12 mouse cellular contexts compared by ENCODE assay signal in the genomic region with DNA sequence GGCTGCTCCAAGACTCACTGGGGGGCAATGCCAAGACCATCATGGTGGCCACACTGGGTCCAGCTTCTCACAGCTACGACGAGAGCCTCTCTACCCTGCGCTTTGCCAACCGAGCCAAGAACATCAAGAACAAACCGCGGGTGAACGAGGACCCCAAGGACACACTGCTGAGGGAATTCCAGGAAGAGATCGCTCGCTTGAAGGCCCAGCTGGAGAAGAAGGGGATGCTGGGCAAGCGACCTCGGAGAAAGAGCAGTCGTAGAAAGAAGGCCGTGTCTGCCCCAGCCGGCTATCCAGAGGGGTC. TPM values are rescaled to one million over a fixed set of nuclear protein-coding genes. Genes with fewer than 3 reads are reported as not detected.
DNase-seq lines count a peak whose midpoint lies in the region; ATAC-seq and TF ChIP-seq lines count a peak whose summit lies in the region.
"Had no signal": no experiment of that assay in that cellular context is flagged by ENCODE, and none has a peak within 500 bp of the region (broad histone marks: within the 10 kb centered on the region; RNA-seq: fewer than 3 reads in every experiment).

No protein-coding gene starts in this region.

- WGBS in intestine, postnatal 0 days, result 96% methylated on average over 14 of the region's 14 CpGs
- WGBS in intestine, embryonic 16.5 days, result 96% methylated on average over 14 of the region's 14 CpGs
- WGBS in embryonic facial prominence, embryonic 15.5 days, result 94% methylated on average over 14 of the region's 14 CpGs
- WGBS in hindbrain, embryonic 14.5 days, result 97% methylated on average over 14 of the region's 14 CpGs
- WGBS in midbrain, embryonic 16.5 days, result 97% methylated on average over 14 of the region's 14 CpGs

- H3K4me3 ChIP-seq in intestine, postnatal 0 days (ENCODE audit: low read depth, low read length), result no peak overlapping the region
- no peak overlapping the region for H3K4me3 ChIP-seq in intestine, embryonic 16.5 days (ENCODE audit: low read length)
- H3K4me3 ChIP-seq in embryonic facial prominence, embryonic 15.5 days (replicated peaks), result peak overlapping the region; percentile 82; the same call in 1 of the 2 replicates
- peak overlapping the region; percentile 60 for H3K4me3 ChIP-seq in hindbrain, embryonic 14.5 days (replicated peaks; ENCODE audit: low read length)
- H3K4me3 ChIP-seq in midbrain, embryonic 16.5 days (ENCODE audit: low read depth, low read length), result peak overlapping the region; percentile 82

- ATAC-seq in intestine, postnatal 0 days, result no peak
- ATAC-seq in intestine, embryonic 16.5 days, result no peak
- ATAC-seq in embryonic facial prominence, embryonic 15.5 days (ENCODE audit: insufficient number of reproducible peaks, low FRiP score, low TSS enrichment, low read depth), result no peak
- ATAC-seq in hindbrain, embryonic 14.5 days (ENCODE audit: low FRiP score), result no peak
- ATAC-seq in midbrain, embryonic 16.5 days, result no peak
- ATAC-seq in megakaryocyte, adult 5-6 weeks (ENCODE audit: poor library complexity, severe bottlenecking), result no peak
- ATAC-seq: CD4-positive, CD25-positive, alpha-beta regulatory T cell, adult 4 months had no signal

- H3K27ac ChIP-seq in intestine, postnatal 0 days (ENCODE audit: low read depth, low read length), result peak overlapping the region; percentile 41
- no peak overlapping the region for H3K27ac ChIP-seq in intestine, embryonic 16.5 days (ENCODE audit: low read length)
- no peak overlapping the region for H3K27ac ChIP-seq in embryonic facial prominence, embryonic 15.5 days (replicated peaks)
- no peak overlapping the region for H3K27ac ChIP-seq in hindbrain, embryonic 14.5 days
- no peak overlapping the region for H3K27ac ChIP-seq in midbrain, embryonic 16.5 days (ENCODE audit: low read length)

- no peaks in the 10 kb centered on the region for H3K36me3 ChIP-seq in intestine, postnatal 0 days (ENCODE audit: control insufficient read depth, insufficient read depth)
- H3K36me3 ChIP-seq in intestine, embryonic 16.5 days (ENCODE audit: control insufficient read depth, insufficient read depth, low read length), result no peaks in the 10 kb centered on the region; the same call in 1 of the 2 replicates
- H3K36me3 ChIP-seq in embryonic facial prominence, embryonic 15.5 days, result peaks cover 20% of the 10 kb centered on the region
- H3K36me3 ChIP-seq in hindbrain, embryonic 14.5 days (replicated peaks; ENCODE audit: control insufficient read depth, insufficient read depth), result peaks cover 15% of the 10 kb centered on the region
- peaks cover 11% of the 10 kb centered on the region for H3K36me3 ChIP-seq in midbrain, embryonic 16.5 days (ENCODE audit: control insufficient read depth, insufficient read depth, low read length)

- no peak for DNase-seq in hindbrain, embryonic 14.5 days (ENCODE audit: low spot score)
- no peak for DNase-seq in heart, adult 18-20 months
- no peak for DNase-seq in left cerebral cortex, adult 8-10 months (ENCODE audit: low spot score in 2 of 2)
- DNase-seq: cerebellum, postnatal 25 days; gastrocnemius, postnatal 25 days; kidney, adult 18-20 months had no signal

- no peak overlapping the region; the same call in 1 of the 2 replicates for H3K4me2 ChIP-seq in intestine, postnatal 0 days (replicated peaks; ENCODE audit: low read depth)
- no peak overlapping the region for H3K4me2 ChIP-seq in intestine, embryonic 16.5 days (ENCODE audit: low read depth, low read length)
- no peak overlapping the region for H3K4me2 ChIP-seq in embryonic facial prominence, embryonic 15.5 days (replicated peaks)
- H3K4me2 ChIP-seq in hindbrain, embryonic 14.5 days (replicated peaks), result peak overlapping the region; percentile 92
- peak overlapping the region; percentile 76 for H3K4me2 ChIP-seq in midbrain, embryonic 16.5 days (ENCODE audit: low read length)

- no peaks in the 10 kb centered on the region for H3K9me3 ChIP-seq in intestine, postnatal 0 days (ENCODE audit: control insufficient read depth)
- no peaks in the 10 kb centered on the region for H3K9me3 ChIP-seq in intestine, embryonic 16.5 days (ENCODE audit: control insufficient read depth, low read length)
- no peaks in the 10 kb centered on the region for H3K9me3 ChIP-seq in embryonic facial prominence, embryonic 15.5 days (replicated peaks)
- H3K9me3 ChIP-seq in hindbrain, embryonic 14.5 days (ENCODE audit: control insufficient read depth, low read length), result no peaks in the 10 kb centered on the region
- no peaks in the 10 kb centered on the region; the same call in 1 of the 2 replicates for H3K9me3 ChIP-seq in midbrain, embryonic 16.5 days (replicated peaks; ENCODE audit: control insufficient read depth, low read length, poor library complexity, severe bottlenecking)

- H3K4me1 ChIP-seq in intestine, postnatal 0 days (replicated peaks; ENCODE audit: control insufficient read depth, insufficient read depth, low read length), result no peaks in the 10 kb centered on the region; the same call in 1 of the 2 replicates
- peaks cover 14% of the 10 kb centered on the region for H3K4me1 ChIP-seq in intestine, embryonic 16.5 days (ENCODE audit: control insufficient read depth, insufficient read depth, low read length)
- peaks cover 56% of the 10 kb centered on the region for H3K4me1 ChIP-seq in embryonic facial prominence, embryonic 15.5 days
- H3K4me1 ChIP-seq in hindbrain, embryonic 14.5 days (replicated peaks; ENCODE audit: control insufficient read depth, insufficient read depth, low read length), result peaks cover 56% of the 10 kb centered on the region
- H3K4me1 ChIP-seq in midbrain, embryonic 16.5 days (ENCODE audit: control insufficient read depth, insufficient read depth, low read length), result peaks cover 55% of the 10 kb centered on the region

- no peaks in the 10 kb centered on the region for H3K27me3 ChIP-seq in intestine, postnatal 0 days (replicated peaks; ENCODE audit: control insufficient read depth, insufficient read depth, low read length)
- no peaks in the 10 kb centered on the region for H3K27me3 ChIP-seq in intestine, embryonic 16.5 days (replicated peaks; ENCODE audit: control insufficient read depth, insufficient read depth, low read length)
- no peaks in the 10 kb centered on the region for H3K27me3 ChIP-seq in embryonic facial prominence, embryonic 15.5 days
- H3K27me3 ChIP-seq in hindbrain, embryonic 14.5 days (ENCODE audit: control insufficient read depth, insufficient read depth, low read length), result no peaks in the 10 kb centered on the region
- no peaks in the 10 kb centered on the region for H3K27me3 ChIP-seq in midbrain, embryonic 16.5 days (ENCODE audit: control insufficient read depth, insufficient read depth, low read depth, low read length)

- no peak for TF ChIP-seq CTCF in intestine, postnatal 0 days (IDR thresholded peaks at IDR 0.05; ENCODE audit: low read depth)

- no peak overlapping the region for H3K9ac ChIP-seq in intestine, postnatal 0 days (ENCODE audit: low read depth, low read length)
- H3K9ac ChIP-seq in intestine, embryonic 16.5 days (ENCODE audit: low read depth, low read length), result no peak overlapping the region
- H3K9ac ChIP-seq in embryonic facial prominence, embryonic 15.5 days, result no peak overlapping the region
- H3K9ac ChIP-seq in hindbrain, embryonic 14.5 days, result 0 out of 2 replicates have a peak overlapping the region, but pooled peaks have one; percentile 94
- no peak overlapping the region for H3K9ac ChIP-seq in midbrain, embryonic 16.5 days (ENCODE audit: low read depth, low read length)

RNA-seq across cellular contexts. Expression of a gene that starts 2.0 kb away (rescaled TPM):
- 2.3 and 2.4 TPM in 2 replicates for polyA plus RNA-seq in intestine, postnatal 0 days (2015; fragmentation: Nextera tagmentation; extraction: Ambion mirVana)
- 5.8 and 6.2 TPM in 2 replicates for polyA plus RNA-seq in intestine, embryonic 16.5 days (2015; fragmentation: Nextera tagmentation; extraction: Ambion mirVana)
- polyA plus RNA-seq in embryonic facial prominence, embryonic 15.5 days (2015; fragmentation: Nextera tagmentation; extraction: Ambion mirVana), result 13.2 and 14.8 TPM in 2 replicates
- 73.8 and 77.9 TPM in 2 replicates for polyA plus RNA-seq in hindbrain, embryonic 14.5 days (2014; fragmentation: Nextera tagmentation; extraction: Ambion mirVana)
- 94.5 and 96.7 TPM in 2 replicates for polyA plus RNA-seq in midbrain, embryonic 16.5 days (2015; fragmentation: Nextera tagmentation; extraction: Ambion mirVana)
- total RNA-seq in heart, adult 18-20 months (2021), result 1 to 10 TPM; 5.4 to 6.4 TPM
- 1.8 and 2.5 TPM in 2 replicates for total RNA-seq in megakaryocyte, adult 5-6 weeks (2015)
- 1.8 and 1.9 TPM in 2 replicates for total RNA-seq in megakaryocyte, adult 5-6 weeks (2017)
- 100 to 1,000 TPM; 164 to 176 (median 165) TPM for total RNA-seq in left cerebral cortex, adult 8-10 months (2022)

RNA-seq across cellular contexts. Expression of a gene that starts 57.1 kb away (rescaled TPM):
- 47.0 and 50.1 TPM in 2 replicates for polyA plus RNA-seq in intestine, postnatal 0 days (2015; fragmentation: Nextera tagmentation; extraction: Ambion mirVana)
- polyA plus RNA-seq in intestine, embryonic 16.5 days (2015; fragmentation: Nextera tagmentation; extraction: Ambion mirVana), result 52.9 and 54.1 TPM in 2 replicates
- polyA plus RNA-seq in embryonic facial prominence, embryonic 15.5 days (2015; fragmentation: Nextera tagmentation; extraction: Ambion mirVana), result 90.2 and 96.1 TPM in 2 replicates
- polyA plus RNA-seq in hindbrain, embryonic 14.5 days (2014; fragmentation: Nextera tagmentation; extraction: Ambion mirVana), result 181 and 199 TPM in 2 replicates
- 151 TPM in 2 replicates for polyA plus RNA-seq in midbrain, embryonic 16.5 days (2015; fragmentation: Nextera tagmentation; extraction: Ambion mirVana)
- total RNA-seq in heart, adult 18-20 months (2021), result 100 to 1,000 TPM; 124 to 126 TPM
- total RNA-seq in megakaryocyte, adult 5-6 weeks (2015), result 68.7 and 74.6 TPM in 2 replicates
- 94.9 and 96.9 TPM in 2 replicates for total RNA-seq in megakaryocyte, adult 5-6 weeks (2017)
- 100 to 1,000 TPM; 125 to 138 (median 131) TPM for total RNA-seq in left cerebral cortex, adult 8-10 months (2022)

RNA-seq across cellular contexts. Expression of a gene that starts 59.7 kb away (rescaled TPM):
- polyA plus RNA-seq in intestine, postnatal 0 days (2015; fragmentation: Nextera tagmentation; extraction: Ambion mirVana), result 8.3 and 10.3 TPM in 2 replicates
- polyA plus RNA-seq in intestine, embryonic 16.5 days (2015; fragmentation: Nextera tagmentation; extraction: Ambion mirVana), result 14.4 and 17.8 TPM in 2 replicates
- 17.7 and 18.0 TPM in 2 replicates for polyA plus RNA-seq in embryonic facial prominence, embryonic 15.5 days (2015; fragmentation: Nextera tagmentation; extraction: Ambion mirVana)
- polyA plus RNA-seq in hindbrain, embryonic 14.5 days (2014; fragmentation: Nextera tagmentation; extraction: Ambion mirVana), result 11.8 and 12.4 TPM in 2 replicates
- polyA plus RNA-seq in midbrain, embryonic 16.5 days (2015; fragmentation: Nextera tagmentation; extraction: Ambion mirVana), result 10.9 and 13.0 TPM in 2 replicates
- 10 to 100 TPM; 19.0 to 20.6 TPM for total RNA-seq in heart, adult 18-20 months (2021)
- total RNA-seq in megakaryocyte, adult 5-6 weeks (2015), result 33.5 and 38.8 TPM in 2 replicates
- total RNA-seq in megakaryocyte, adult 5-6 weeks (2017), result 29.0 and 41.9 TPM in 2 replicates
- total RNA-seq in left cerebral cortex, adult 8-10 months (2022), result 10 to 100 TPM; 32.7 to 36.9 (median 34.3) TPM

Comparison
In these comparisons a context has a peak if more than half of its experiments do, and no peak if none do; other contexts are left out.
1. H3K4me2 ChIP-seq: peak in hindbrain, embryonic 14.5 days (single experiment) and midbrain, embryonic 16.5 days (single experiment); none in intestine, postnatal 0 days (single experiment), intestine, embryonic 16.5 days (single experiment) and embryonic facial prominence, embryonic 15.5 days (single experiment).
2. H3K4me3 ChIP-seq: peak in embryonic facial prominence, embryonic 15.5 days (single experiment), hindbrain, embryonic 14.5 days (single experiment) and midbrain, embryonic 16.5 days (single experiment); none in intestine, postnatal 0 days (single experiment) and intestine, embryonic 16.5 days (single experiment).